Mouse (Mus musculus): ENCODE data around the gene Gtpbp8.

Gtpbp8 gene

GRCm38 (mm10) chr16:44690501-44690900 lies 55.7 kb downstream of the Gtpbp8 start:
- no peak for DNase-seq (ENCODE audit: extremely low read depth, low read depth)

- DNase-seq (ENCODE audit: extremely low read depth, low read depth): no peak
These were observed 57.7 kb downstream of the Gtpbp8 start for GRCm38 (mm10) chr16:44688507-44688906.

GRCm38 (mm10) chr16:44687719-44688420 lies 58.3 kb downstream of the Gtpbp8 start:
- no peak for DNase-seq (ENCODE audit: extremely low read depth, low read depth)

GRCm38 (mm10) chr16:44686991-44687718 lies 59.0 kb downstream of the Gtpbp8 start:
- DNase-seq (ENCODE audit: extremely low read depth, low read depth): no peak

Measured in MEL-GATA-1-ER (cell line).